Mouse (Mus musculus): Measurements from ENCODE around the gene Acap1. TPM values are rescaled to one million over a fixed set of nuclear protein-coding genes. Genes with fewer than 3 reads are reported as not detected.

The Acap1 gene
- polyA plus RNA-seq, 1 experiment from 2014 or later, result 3.6 TPM

DNA sequence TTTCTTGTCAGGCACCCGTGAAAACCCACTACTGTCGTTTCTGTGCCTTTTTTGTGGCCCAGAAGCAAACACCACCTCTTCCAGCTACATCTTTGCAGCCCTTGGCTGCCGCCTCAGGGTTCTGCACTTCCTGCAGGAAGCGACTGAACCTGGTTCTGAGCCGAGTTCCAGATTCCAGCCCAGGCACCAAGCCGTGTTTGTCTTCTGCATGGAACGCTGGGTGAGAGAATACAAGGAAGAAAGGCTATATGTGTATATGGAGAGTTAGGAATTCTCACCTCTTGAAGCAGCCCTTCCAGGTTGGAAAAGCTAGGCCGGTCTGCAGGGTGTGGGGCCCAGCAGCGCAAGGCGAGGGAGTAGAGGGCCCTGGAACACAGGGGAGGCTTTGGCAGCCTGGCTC, 40.7 kb downstream of the Acap1 start:
- Histone ChIP-seq H3K36me3 (ENCODE audit: control insufficient read depth, insufficient read depth, low read length) (peaks cover 22% of the 10 kb centered on the region), H3K4me1 (ENCODE audit: control insufficient read depth in 2 of 2, insufficient read depth in 2 of 2, low read length in 2 of 2) (peaks cover 4 to 6% of the 10 kb centered on the region in 2 experiments; a peak in 2 of 4 replicates), H3K9ac (ENCODE audit: low read length) (no peak overlapping the region), H3K4me3 (ENCODE audit: control insufficient read depth in 1 of 2, insufficient read depth in 1 of 2, low read depth in 1 of 2, low read length in 2 of 2) (no peak overlapping the region), H3K4me2 (ENCODE audit: low read length) (no peak overlapping the region), H3K9me3 (ENCODE audit: control insufficient read depth, low read length) (no peaks in the 10 kb centered on the region), H3K27ac (replicated peaks in 1 of 2; ENCODE audit: control insufficient read depth in 1 of 2, insufficient read depth in 1 of 2, low read depth in 2 of 2, low read length in 2 of 2) (no peak overlapping the region), H3K27me3 (ENCODE audit: control insufficient read depth, insufficient read depth, low read length) (peaks cover 17% of the 10 kb centered on the region)
- ATAC-seq (ENCODE audit: insufficient number of reproducible peaks, insufficient read depth, low FRiP score, low read depth), result no peak
- WGBS, result 74% methylated on average over 10 of the region's 10 CpGs

DNA sequence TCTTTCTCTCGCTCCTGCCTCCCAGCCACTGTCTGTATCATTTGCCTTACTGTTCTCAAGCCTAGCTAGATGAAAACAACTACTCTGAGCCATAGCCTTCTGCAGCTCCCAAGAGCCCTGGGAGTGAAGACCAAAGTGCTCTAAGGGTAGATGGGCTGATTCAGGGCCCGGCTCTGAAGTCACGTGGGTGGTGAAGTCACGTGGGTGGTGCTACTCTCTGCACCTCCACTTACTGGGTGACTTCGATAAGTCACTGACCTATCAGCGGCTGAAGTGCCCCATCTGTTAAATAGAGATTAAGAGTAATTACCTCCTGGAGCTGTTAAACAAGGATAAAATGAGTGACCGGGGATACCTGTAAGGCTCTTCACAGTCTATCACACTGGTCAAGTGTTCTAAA, 41.3 kb downstream of the Acap1 start:
- Histone ChIP-seq H3K27ac (replicated peaks in 1 of 2; ENCODE audit: control insufficient read depth in 1 of 2, insufficient read depth in 1 of 2, low read depth in 2 of 2, low read length in 2 of 2) (no peak overlapping the region), H3K4me2 (ENCODE audit: low read length) (no peak overlapping the region), H3K4me1 (ENCODE audit: control insufficient read depth in 2 of 2, insufficient read depth in 2 of 2, low read length in 2 of 2) (peaks cover 4 to 6% of the 10 kb centered on the region in 2 experiments; a peak in 2 of 4 replicates), H3K4me3 (ENCODE audit: control insufficient read depth in 1 of 2, insufficient read depth in 1 of 2, low read depth in 1 of 2, low read length in 2 of 2) (no peak overlapping the region), H3K9me3 (ENCODE audit: control insufficient read depth, low read length) (no peaks in the 10 kb centered on the region), H3K27me3 (ENCODE audit: control insufficient read depth, insufficient read depth, low read length) (peaks cover 16% of the 10 kb centered on the region), H3K9ac (ENCODE audit: low read length) (no peak overlapping the region), H3K36me3 (ENCODE audit: control insufficient read depth, insufficient read depth, low read length) (peaks cover 29% of the 10 kb centered on the region)
- WGBS, result 27% methylated on average over 7 of the region's 7 CpGs
- 0 out of 2 replicates have a peak, but pooled peaks have one; percentile 9 for ATAC-seq (ENCODE audit: insufficient number of reproducible peaks, insufficient read depth, low FRiP score, low read depth)

DNA sequence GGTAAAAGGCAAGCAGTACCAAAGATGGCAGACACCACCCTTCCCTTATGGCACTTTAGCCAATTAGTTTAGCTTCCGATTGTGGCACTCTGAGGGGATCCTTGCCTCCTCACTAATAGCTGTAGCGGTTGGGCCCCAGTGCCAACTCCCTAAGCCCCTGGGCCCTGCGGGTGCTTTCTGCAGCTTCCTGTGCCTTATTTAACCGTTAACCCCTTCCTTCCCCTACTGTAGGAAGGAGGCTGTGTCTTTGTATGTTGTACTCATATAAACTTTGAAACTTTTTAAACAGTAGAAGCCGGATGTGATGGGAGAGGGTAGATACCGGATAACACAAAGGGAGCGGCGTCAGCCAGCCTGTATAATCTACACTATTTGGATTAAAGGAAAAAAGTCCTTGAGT, 44.6 kb downstream of the Acap1 start:
- Histone ChIP-seq H3K4me1 (ENCODE audit: control insufficient read depth in 2 of 2, insufficient read depth in 2 of 2, low read length in 2 of 2) (peaks cover 15 to 18% of the 10 kb centered on the region in 2 experiments), H3K27me3 (ENCODE audit: control insufficient read depth, insufficient read depth, low read length) (no peaks in the 10 kb centered on the region), H3K36me3 (ENCODE audit: control insufficient read depth, insufficient read depth, low read length) (peaks cover 42% of the 10 kb centered on the region), H3K4me3 (ENCODE audit: control insufficient read depth in 1 of 2, insufficient read depth in 1 of 2, low read depth in 1 of 2, low read length in 2 of 2) (no peak overlapping the region), H3K4me2 (ENCODE audit: low read length) (no peak overlapping the region), H3K9ac (ENCODE audit: low read length) (no peak overlapping the region), H3K9me3 (ENCODE audit: control insufficient read depth, low read length) (no peaks in the 10 kb centered on the region), H3K27ac (replicated peaks in 1 of 2; ENCODE audit: control insufficient read depth in 1 of 2, insufficient read depth in 1 of 2, low read depth in 2 of 2, low read length in 2 of 2) (no peak overlapping the region)
- 74% methylated on average over 8 of the region's 8 CpGs for WGBS
- no peak for ATAC-seq (ENCODE audit: insufficient number of reproducible peaks, insufficient read depth, low FRiP score, low read depth)

DNA sequence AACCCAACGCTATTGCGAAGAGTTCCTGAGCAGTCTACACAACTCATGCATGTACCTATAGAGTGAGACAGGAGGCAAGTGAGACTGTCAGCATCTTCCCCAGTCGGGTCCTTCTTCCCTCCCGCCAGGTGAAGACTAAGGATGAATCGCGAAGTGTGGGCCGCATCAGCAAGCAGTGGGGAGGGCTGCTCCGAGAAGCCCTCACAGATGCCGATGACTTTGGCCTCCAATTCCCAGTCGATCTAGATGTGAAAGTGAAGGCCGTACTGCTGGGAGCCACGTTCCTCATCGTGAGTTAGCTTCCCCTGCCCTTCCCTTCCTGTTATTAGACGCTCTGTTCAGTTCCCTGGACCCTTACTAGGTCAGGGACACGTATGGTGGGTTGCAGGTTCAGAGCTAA, 45.5 kb downstream of the Acap1 start:
- Histone ChIP-seq H3K4me2 (ENCODE audit: low read length) (no peak overlapping the region), H3K4me3 (ENCODE audit: control insufficient read depth in 1 of 2, insufficient read depth in 1 of 2, low read depth in 1 of 2, low read length in 2 of 2) (no peak overlapping the region), H3K9me3 (ENCODE audit: control insufficient read depth, low read length) (no peaks in the 10 kb centered on the region), H3K4me1 (ENCODE audit: control insufficient read depth in 2 of 2, insufficient read depth in 2 of 2, low read length in 2 of 2) (peaks cover 16 to 23% of the 10 kb centered on the region in 2 experiments), H3K27ac (replicated peaks in 1 of 2; ENCODE audit: control insufficient read depth in 1 of 2, insufficient read depth in 1 of 2, low read depth in 2 of 2, low read length in 2 of 2) (0 out of 4 replicates have a peak overlapping the region, but pooled peaks of 1 of the 2 experiments have one; percentile 24), H3K36me3 (ENCODE audit: control insufficient read depth, insufficient read depth, low read length) (peaks cover 42% of the 10 kb centered on the region), H3K27me3 (ENCODE audit: control insufficient read depth, insufficient read depth, low read length) (no peaks in the 10 kb centered on the region), H3K9ac (ENCODE audit: low read length) (no peak overlapping the region)
- no peak for ATAC-seq (ENCODE audit: insufficient number of reproducible peaks, insufficient read depth, low FRiP score, low read depth)
- 93% methylated on average over 15 of the region's 15 CpGs for WGBS

DNA sequence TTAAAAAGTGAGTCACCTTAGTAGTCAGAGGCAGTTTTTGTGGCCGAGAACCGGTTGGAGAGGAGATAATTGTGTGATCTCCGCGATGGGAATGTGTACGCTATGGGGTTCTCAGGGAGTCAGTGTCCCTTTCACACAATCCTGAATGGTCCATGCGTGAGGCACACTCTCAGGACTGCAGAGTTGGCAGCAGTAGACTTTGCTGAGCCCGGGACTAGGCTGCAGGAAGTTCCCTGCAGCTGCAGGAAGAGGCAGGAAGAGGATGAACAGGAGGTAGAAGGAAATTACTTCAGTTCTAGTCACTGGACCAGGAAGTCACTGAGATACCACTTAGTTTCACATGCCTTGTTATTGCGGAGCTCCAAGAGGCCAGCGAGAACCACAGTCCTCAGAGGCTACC, 46.2 kb downstream of the Acap1 start:
- no peak overlapping the region for H3K4me2 ChIP-seq (ENCODE audit: low read length)

DNA sequence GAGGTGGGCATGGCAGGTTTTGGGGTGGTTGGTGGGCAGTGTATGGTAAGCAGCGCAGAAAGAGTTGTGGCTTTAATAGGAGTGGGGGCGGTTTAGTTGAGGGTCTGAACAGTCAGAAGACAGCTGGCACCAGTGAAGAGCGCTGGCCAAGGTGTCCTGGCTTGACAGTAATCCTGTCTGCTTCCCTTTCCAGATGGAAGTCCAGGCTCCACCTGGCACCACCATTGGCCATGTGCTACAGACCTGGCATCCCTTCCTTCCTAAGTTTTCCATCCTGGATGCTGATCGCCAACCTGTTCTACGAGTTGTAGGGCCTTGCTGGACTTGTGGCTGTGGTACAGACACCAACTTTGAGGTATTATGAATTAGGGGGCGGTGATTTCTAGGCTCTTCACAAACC, 47.3 kb downstream of the Acap1 start:
- peak overlapping the region; percentile 89 for H3K4me2 ChIP-seq (ENCODE audit: low read length)
- peaks cover 42% of the 10 kb centered on the region for H3K36me3 ChIP-seq (ENCODE audit: control insufficient read depth, insufficient read depth, low read length)
- H3K27me3 ChIP-seq (ENCODE audit: control insufficient read depth, insufficient read depth, low read length), result no peaks in the 10 kb centered on the region
- no peak for ATAC-seq (ENCODE audit: insufficient number of reproducible peaks, insufficient read depth, low FRiP score, low read depth)
- H3K4me1 ChIP-seq (ENCODE audit: control insufficient read depth in 2 of 2, insufficient read depth in 2 of 2, low read length in 2 of 2), result peaks cover 14 to 19% of the 10 kb centered on the region in 2 experiments
- no peak overlapping the region for H3K27ac ChIP-seq (replicated peaks in 1 of 2; ENCODE audit: control insufficient read depth in 1 of 2, insufficient read depth in 1 of 2, low read depth in 2 of 2, low read length in 2 of 2)
- WGBS, result 94% methylated on average over 6 of the region's 6 CpGs
- no peaks in the 10 kb centered on the region for H3K9me3 ChIP-seq (ENCODE audit: control insufficient read depth, low read length)
- peak overlapping the region in 1 of 2 experiments; percentile 84; a peak in 1 of 4 replicates for H3K4me3 ChIP-seq (ENCODE audit: control insufficient read depth in 1 of 2, insufficient read depth in 1 of 2, low read depth in 1 of 2, low read length in 2 of 2)
- H3K9ac ChIP-seq (ENCODE audit: low read length), result no peak overlapping the region

More for the DNA sequence above, 46.2 kb downstream of the Acap1 start:
- Histone ChIP-seq H3K4me3 (ENCODE audit: control insufficient read depth in 1 of 2, insufficient read depth in 1 of 2, low read depth in 1 of 2, low read length in 2 of 2) (no peak overlapping the region), H3K9me3 (ENCODE audit: control insufficient read depth, low read length) (no peaks in the 10 kb centered on the region), H3K9ac (ENCODE audit: low read length) (no peak overlapping the region), H3K36me3 (ENCODE audit: control insufficient read depth, insufficient read depth, low read length) (peaks cover 42% of the 10 kb centered on the region), H3K4me1 (ENCODE audit: control insufficient read depth in 2 of 2, insufficient read depth in 2 of 2, low read length in 2 of 2) (peaks cover 14 to 23% of the 10 kb centered on the region in 2 experiments), H3K27me3 (ENCODE audit: control insufficient read depth, insufficient read depth, low read length) (no peaks in the 10 kb centered on the region), H3K27ac (replicated peaks in 1 of 2; ENCODE audit: control insufficient read depth in 1 of 2, insufficient read depth in 1 of 2, low read depth in 2 of 2, low read length in 2 of 2) (peak overlapping the region; percentile 12 to 30; a peak in 2 of 4 replicates)
- 73% methylated on average over 9 of the region's 9 CpGs for WGBS
- ATAC-seq (ENCODE audit: insufficient number of reproducible peaks, insufficient read depth, low FRiP score, low read depth), result no peak

DNA sequence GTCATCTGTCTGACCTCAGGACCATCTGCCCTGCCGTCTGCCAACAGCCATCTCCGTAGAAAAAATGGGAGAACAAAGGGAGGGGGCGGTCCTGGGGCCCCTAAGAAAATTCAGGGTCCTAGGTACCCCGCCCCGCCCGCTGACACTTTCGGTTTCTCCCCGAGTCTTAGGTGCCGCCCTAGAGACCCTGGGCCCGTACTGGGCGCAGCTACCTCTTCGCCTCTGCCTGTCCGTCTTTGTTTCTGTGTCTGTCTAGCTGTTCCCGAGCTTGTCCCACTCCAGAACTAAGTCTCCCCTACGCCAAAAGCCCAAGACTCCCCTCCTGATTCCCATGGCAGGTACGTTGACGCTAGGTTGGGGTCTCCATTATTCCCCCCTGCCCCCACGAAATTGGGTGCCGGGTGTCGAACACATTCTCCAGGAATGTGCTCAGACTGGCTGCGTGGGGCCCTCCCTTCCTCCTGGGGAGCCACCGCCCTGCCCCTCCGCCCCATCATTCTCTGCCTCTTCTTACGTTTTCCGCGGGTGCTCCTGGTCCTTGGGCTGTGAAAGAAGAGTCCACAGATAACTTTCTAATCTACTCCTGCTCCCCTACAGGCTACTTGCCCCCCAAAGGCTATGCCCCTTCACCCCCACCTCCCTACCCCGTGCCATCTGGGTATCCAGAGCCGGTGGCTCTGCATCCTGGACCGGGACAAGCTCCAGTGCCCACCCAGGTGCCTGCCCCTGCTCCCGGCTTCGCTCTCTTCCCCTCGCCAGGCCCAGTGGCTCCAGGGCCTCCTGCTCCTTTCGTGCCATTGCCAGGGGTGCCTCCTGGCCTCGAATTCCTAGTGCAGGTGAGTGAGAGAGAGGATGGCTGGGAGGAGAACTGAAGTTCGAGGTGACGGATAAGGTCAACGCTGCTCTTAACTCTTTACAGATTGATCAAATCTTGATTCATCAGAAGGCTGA, 48.3 kb downstream of the Acap1 start:
- peak; percentile 24 for ATAC-seq (ENCODE audit: insufficient number of reproducible peaks, insufficient read depth, low FRiP score, low read depth)
- peaks cover 14 to 19% of the 10 kb centered on the region in 2 experiments for H3K4me1 ChIP-seq (ENCODE audit: control insufficient read depth in 2 of 2, insufficient read depth in 2 of 2, low read length in 2 of 2)
- peak overlapping the region; percentile 95 for H3K9ac ChIP-seq (ENCODE audit: low read length)
- H3K4me2 ChIP-seq (ENCODE audit: low read length), result peak overlapping the region; percentile 89
- no peaks in the 10 kb centered on the region for H3K9me3 ChIP-seq (ENCODE audit: control insufficient read depth, low read length)
- H3K27me3 ChIP-seq (ENCODE audit: control insufficient read depth, insufficient read depth, low read length), result no peaks in the 10 kb centered on the region
- 11% methylated on average over 37 of the region's 37 CpGs for WGBS
- peaks cover 42% of the 10 kb centered on the region for H3K36me3 ChIP-seq (ENCODE audit: control insufficient read depth, insufficient read depth, low read length)
- peak overlapping the region; percentile 23 to 95; a peak in 3 of 4 replicates for H3K27ac ChIP-seq (replicated peaks in 1 of 2; ENCODE audit: control insufficient read depth in 1 of 2, insufficient read depth in 1 of 2, low read depth in 2 of 2, low read length in 2 of 2)
- peak overlapping the region; percentile 57 to 84 for H3K4me3 ChIP-seq (ENCODE audit: control insufficient read depth in 1 of 2, insufficient read depth in 1 of 2, low read depth in 1 of 2, low read length in 2 of 2)
